Mouse (Mus musculus) 416B (cell line): ENCODE data around the gene Phxr2.
A peak's percentile ranks its signal among the peaks of the same experiment; 100 is the strongest.

Experiments
- DNase-seq: peaks from one replicate; pipeline ENCODE4 v3.0.0; 2011; ENCODE audit warnings: low read depth

Gene Phxr2

GRCm38 (mm10) chr10:99093364-99093763 lies 32.8 kb downstream of the Phxr2 start:
- DNase-seq, result no peak

DNA sequence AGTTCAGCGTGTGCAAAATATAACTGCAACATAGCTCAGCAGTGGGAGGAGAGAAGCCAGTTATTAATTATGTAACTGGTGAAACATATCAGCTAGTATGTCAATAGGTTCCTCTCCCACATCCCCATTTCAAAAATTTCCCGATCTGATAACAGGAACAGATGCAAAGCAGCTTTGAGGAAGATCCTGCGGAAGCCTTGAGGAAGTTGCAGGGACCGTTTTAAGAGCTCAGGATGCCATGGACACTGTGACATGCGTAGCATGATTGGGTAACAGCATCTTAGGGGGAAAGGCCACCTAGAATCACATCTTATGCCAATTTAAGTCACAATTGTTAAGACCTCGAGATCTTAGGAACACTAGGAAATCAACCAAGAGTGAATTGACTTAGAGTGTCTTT lies 36.2 kb downstream of the Phxr2 start:
- no peak for DNase-seq

DNA sequence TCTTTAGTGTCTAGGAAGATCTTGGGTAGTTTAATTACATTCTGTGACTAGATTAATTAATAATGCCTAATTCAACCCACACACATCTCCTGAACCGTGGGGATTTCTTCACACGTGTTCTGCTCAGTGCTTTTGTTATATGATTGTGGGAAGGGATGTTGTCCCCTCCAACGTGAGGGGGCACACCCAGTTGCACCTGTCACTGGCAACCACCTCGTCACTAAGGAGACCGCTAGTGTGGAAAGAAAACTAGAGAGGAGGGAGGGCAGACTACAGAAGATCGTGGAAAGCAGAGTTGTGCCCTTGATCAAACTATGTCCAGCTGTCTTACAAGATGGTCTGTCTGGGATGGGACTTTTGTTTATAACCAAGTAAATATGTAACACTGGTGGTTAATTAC lies 40.1 kb downstream of the Phxr2 start:
- DNase-seq, result no peak

GRCm38 (mm10) chr10:99085240-99085587 lies 40.9 kb downstream of the Phxr2 start:
- DNase-seq, result no peak

- peak; percentile 83 for DNase-seq
These were observed 41.5 kb downstream of the Phxr2 start for GRCm38 (mm10) chr10:99084397-99085239.

DNA sequence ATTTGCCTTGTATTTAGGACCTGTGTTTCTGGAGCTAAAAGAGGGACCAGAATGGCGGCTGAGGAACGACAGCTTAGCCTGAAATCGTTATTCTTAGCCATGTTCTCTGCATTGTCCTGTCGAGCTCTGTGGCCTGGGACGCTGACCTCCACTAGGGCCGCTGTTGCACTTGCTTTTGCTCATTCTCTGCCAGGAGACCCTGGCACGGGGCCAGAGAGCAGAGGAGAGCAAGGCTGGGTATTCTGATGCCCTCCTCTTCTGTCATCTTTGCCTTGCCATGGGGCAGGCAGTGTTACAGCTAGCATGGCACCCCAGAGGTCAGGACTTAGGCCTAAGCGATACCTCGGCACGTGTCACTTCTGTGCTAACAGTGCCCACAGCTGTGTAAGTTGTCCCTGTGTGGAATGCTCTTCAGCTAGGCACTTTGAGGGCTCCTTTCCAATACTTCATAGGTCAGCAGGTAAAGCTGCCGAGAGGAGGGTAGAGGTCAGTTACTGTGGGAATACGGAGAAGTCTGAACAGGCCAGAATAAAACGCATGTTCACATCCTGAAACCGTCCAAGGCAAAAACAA lies 42.6 kb downstream of the Phxr2 start:
- DNase-seq, result no peak

DNA sequence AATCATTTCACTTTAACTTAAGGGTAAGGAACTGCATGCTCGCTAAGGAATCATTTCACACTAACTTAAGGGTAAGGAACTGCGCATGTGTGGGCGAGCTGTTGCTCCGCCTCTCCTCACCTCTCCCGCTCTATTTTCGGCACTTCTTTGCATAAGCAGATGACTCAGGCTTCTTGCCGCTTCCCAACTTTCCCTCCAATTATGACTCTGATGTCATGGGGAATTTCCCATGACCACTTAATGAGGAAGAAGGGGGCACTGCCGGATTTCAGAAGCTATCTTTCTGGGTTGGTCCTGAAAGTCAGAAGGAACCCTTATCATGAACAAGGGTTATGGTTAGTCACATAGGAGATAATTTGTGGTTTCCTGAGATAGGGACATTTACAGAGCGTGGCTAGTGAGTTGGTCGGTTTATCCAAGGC lies 44.5 kb downstream of the Phxr2 start:
- peak; percentile 94 for DNase-seq

GRCm38 (mm10) chr10:99078621-99079020 lies 47.5 kb downstream of the Phxr2 start:
- DNase-seq, result peak; percentile 24

GRCm38 (mm10) chr10:99076113-99076895 lies 49.8 kb downstream of the Phxr2 start:
- no peak for DNase-seq
